Mouse (Mus musculus): ENCODE data around the gene Atp6v0d1. TPM values are rescaled to one million over a fixed set of nuclear protein-coding genes. Genes with fewer than 3 reads are reported as not detected.
"Not testable (repeated sequence)": the region's sequence is repeated elsewhere in the genome, so short reads cannot be mapped to it uniquely, and the experiment has no call there.

Gene Atp6v0d1
- total RNA-seq, 4 experiments from 2014 or later = 42.2 to 45.3 (median 44.1) TPM

DNA sequence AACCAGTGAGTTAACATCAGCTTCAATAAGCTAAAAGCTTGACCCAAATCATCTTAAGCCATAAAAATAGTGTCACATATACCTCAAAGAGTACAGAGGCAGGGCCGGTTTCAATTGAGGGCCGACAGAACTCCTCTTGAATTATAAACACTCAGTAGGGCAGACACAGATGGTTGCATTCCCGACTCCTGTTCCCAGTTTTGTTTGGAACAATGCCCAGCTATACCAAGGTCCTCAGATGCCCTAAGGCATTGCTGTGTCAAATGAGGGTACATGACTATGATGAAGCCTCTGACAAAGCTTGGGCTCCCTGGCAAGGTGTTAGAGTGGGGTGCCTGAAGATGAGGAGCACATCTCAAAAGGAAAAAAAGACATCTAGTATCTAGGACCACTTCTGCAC is 9.7 kb upstream of the Atp6v0d1 start:
- DNase-seq (ENCODE audit: low spot score in 2 of 2) = no peak

DNA sequence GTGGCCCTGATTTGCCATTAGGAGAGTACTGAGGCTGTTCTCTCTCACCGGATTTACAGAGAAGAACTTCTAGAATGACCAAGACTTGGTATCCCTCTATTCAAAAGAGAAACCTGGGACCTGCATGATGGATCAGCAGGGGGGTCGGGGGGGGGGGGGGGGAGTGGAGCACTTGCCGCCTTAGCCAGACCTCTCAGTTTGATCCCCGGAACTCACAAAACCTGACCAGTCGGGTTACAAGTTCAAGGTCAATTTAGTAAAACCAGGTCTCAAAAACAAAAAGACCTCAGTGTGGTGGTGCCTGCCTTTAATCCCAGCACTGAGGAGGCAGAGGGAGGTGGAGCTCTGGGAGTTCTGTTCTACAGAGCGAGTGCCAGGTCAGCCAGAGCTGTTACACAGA is 8.9 kb upstream of the Atp6v0d1 start:
- DNase-seq (ENCODE audit: low spot score in 2 of 2) = no peak

DNA sequence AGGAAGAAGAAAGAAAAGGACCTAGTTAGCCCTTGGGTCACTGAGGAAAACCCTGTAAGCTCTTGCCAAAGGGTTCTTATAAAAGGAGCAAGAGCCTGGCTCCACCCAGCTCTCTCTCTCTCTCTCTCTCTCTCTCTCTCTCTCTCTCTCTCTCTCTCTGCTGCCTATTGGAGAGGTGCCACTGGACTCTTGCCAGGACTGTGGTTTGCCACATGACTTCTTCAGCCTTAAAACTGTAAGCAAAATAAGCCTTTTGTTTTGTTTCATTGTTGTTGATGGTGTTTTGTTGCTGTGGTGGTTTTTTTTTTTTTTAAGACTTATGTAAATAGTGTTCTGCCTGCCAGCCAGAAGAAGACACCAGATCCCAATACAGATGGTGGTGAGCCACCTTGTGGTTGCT is 7.6 kb upstream of the Atp6v0d1 start:
- peak in 1 of 2 experiments; percentile 30 for DNase-seq (ENCODE audit: low spot score in 2 of 2)

DNA sequence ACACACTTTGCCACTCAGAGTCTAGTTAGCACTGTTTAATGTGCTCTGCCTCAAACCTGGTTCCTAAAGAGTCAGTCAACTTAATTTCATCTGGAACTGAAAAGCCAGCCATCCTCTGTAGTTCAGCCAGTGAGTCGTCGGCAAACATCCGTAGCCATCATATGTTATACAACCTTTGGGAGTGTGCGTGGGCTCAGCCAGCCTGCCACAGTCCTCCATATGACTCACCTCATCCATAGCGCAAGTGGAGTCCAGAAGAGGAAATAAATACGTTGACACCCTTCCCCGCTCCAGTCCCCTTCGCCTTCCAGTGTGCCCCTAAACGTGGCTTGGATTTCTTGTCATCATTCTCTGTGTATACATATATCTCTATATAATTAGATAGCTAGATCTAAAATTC is 6.0 kb upstream of the Atp6v0d1 start:
- DNase-seq (ENCODE audit: low spot score in 2 of 2) = no peak

GRCm38 (mm10) chr8:105566703-105567595 is 1.1 kb upstream of the Atp6v0d1 start:
- no peak for DNase-seq (ENCODE audit: low spot score in 2 of 2)

DNA sequence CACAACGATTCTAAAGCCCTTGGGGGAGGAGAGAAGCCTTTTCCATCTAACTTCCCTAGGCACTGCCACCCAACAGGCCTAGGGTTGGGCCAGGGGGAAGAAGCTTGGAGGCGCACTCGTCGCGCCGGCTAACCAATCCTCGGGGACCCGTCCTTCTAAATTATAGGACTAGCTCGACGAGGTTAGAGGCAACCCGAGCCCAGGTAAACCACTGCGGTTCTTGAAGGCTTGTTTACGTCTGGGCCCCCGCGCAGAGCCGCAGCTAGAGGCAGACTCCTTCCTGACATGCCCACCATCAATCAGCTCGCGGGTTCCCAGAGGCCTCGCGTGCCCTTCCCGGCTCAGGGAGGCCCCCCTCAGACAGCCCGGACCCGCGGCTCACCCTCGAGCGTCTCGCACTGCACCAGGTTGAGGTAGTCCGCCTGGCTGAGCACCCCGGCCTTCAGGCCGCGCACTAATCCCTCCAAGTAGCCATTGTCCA is 406 bp downstream of the Atp6v0d1 start:
- DNase-seq (ENCODE audit: low spot score in 2 of 2) = no peak

DNA sequence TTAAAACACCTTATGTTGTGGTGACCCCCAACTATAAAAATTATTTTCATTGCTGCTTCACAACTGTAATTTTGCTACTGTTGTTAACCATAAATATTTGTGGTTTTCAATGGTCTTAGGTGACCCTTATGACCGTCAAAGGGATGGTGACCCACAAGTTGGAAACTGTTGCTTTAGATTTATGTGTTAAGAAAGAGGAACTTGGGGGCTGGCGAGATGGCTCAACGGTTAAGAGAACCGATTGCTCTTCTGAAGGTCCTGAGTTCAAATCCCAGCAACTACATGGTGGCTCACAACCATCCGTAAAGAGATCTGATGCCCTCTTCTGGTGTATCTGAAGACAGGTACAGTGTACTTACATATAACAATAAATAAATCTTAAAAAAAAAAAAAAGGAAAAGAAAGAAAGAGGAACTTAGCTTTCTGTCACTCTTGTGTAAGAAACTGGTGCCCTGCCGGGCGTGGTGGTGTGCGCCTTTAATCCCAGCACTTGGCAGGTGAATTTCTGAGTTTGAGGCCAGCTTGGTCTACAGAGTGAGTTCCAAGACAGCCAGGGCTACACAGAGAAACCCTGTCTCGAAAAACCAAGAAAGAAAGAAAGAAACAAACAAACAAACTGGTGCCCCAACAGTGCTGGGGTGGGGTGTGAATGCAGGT is 1.1 kb downstream of the Atp6v0d1 start:
- not testable (repeated sequence) for DNase-seq (ENCODE audit: low spot score in 2 of 2)

GRCm38 (mm10) chr8:105563871-105564270 is 2.0 kb downstream of the Atp6v0d1 start:
- DNase-seq (ENCODE audit: low spot score in 2 of 2) = no peak

DNA sequence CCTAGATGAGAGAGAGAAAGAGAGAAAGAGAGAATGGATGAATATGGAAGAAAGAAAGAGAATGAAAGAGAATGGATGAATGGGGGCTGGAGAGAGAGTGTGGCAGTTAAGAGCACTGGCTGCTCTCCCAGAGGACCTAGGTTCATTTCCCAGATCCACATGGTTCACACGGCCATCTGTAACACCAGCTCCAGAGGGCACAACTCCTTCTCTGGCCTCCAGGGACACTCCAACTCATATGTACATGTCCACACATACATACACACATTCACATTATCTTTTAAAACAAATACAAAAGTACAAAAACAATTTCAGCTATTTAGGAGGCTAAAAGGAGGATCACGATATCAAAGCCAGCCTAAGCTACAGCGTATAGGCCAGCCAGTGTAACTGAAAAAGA is 3.0 kb downstream of the Atp6v0d1 start:
- no peak for DNase-seq (ENCODE audit: low spot score in 2 of 2)

DNA sequence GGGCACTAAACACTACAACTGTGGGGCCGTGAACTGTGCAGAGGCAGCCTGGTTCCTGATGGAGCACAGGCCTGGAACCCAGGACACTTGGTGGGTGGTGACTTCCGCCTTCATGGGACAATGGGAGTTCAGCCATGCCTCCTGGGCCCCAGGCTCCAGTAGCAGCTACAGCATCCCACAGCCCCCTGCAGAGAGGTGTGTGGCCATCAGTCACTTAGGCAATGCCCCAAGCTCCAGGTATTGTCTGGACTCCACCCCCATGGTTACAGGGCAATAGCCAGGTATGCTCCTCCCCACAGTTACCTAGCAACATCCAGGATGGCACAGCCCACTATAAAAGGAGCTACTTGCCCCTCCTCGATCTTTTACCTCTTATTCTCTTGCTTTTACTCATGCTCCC is 10.6 kb downstream of the Atp6v0d1 start:
- DNase-seq (ENCODE audit: low spot score in 2 of 2) = no peak

- peak; percentile 42 to 48 for DNase-seq (ENCODE audit: low spot score in 2 of 2)
These were observed 11.8 kb downstream of the Atp6v0d1 start for GRCm38 (mm10) chr8:105554087-105554486.

DNA sequence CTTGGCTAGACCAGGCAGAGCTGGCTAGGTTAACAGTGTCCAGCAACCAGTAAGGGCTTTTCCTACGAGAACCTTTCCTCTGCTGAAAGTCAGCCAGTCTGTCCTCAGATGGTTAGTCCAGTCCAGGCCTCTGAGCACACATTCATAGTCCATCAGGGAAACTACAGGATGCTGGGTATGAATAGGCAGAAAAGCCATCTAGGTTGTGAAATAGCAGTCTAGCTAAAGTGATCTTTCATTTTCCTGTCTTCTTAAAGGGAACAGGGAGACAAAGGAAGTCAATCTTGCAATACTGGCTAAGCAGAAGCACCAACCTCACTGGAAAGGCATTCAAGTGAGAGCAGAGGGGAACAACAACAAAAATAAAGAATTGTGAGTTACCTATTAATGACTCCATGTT is 13.0 kb downstream of the Atp6v0d1 start:
- DNase-seq (ENCODE audit: low spot score in 2 of 2) = no peak

GRCm38 (mm10) chr8:105552032-105552431 is 13.8 kb downstream of the Atp6v0d1 start:
- DNase-seq (ENCODE audit: low spot score in 2 of 2) = no peak

- no peak for DNase-seq (ENCODE audit: low spot score in 2 of 2)
These were observed 15.8 kb downstream of the Atp6v0d1 start for GRCm38 (mm10) chr8:105550083-105550482.

DNA sequence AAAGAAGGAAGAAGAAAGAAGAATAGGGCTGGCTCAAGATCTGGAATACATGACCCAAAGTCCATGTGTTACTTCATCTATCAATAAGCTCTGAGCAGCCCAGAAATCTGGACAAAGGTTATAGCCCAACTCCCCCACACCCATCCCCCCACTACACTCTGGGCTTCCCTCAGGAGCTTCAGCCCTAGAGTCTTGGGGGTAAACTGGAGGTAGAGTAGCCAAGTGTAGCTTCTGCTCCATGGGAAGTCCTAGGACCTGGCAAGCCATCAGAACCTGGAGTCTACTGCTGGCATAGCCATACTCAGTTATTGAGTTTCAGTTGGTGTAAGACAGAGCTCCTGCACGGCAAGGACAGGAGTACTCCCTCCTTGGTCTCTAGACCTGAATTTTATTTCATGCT is 16.3 kb downstream of the Atp6v0d1 start:
- no peak for DNase-seq (ENCODE audit: low spot score in 2 of 2)

DNA sequence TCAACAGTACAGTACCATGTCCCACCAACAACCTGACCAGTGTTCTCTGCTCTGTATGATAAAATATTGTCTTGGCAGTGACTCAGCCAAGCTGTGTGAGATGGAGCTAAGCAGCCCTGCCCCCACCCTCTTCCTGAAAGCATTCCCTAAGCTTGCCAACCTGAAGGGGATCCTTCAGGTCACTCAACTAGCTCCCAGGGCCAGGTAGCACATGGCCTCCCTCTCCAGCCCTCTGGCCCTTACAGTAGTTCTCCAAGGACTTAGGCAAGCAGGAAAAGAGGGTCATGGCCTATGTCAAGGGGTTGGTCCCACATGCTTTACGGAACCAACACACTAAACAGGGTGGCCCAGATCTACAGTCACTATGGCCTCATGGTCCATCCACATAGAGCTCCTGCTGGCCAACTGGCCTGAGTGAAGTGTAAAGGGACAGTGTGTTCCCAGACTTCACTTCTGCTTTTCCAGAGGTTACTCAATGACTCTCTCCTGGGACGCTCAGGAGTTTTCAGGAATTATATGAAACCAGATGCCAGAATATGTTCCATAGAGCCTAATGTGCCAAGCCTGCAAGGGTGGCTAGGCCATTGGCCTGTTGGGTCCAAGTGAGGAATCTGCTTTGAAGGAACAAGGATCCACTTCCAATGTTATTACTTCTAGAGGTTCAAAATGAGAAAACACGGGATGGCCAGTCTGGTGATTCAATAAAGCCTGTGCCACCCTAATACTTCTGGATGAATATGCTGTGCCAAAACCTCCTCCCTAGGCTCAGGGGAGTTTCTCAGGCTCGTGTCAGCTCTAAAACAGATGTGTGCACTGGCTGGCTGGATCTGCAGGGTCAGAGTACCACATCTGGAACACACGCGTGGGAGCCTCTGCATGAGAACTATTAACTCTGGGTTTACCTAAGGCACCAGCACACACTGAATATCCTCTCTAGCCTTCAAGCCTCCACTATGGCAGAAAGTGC is 19.2 kb downstream of the Atp6v0d1 start:
- peak in 1 of 2 experiments; percentile 37 for DNase-seq (ENCODE audit: low spot score in 2 of 2)

- no peak for DNase-seq (ENCODE audit: low spot score in 2 of 2)
These were observed 20.6 kb downstream of the Atp6v0d1 start for GRCm38 (mm10) chr8:105545249-105545648.

DNA sequence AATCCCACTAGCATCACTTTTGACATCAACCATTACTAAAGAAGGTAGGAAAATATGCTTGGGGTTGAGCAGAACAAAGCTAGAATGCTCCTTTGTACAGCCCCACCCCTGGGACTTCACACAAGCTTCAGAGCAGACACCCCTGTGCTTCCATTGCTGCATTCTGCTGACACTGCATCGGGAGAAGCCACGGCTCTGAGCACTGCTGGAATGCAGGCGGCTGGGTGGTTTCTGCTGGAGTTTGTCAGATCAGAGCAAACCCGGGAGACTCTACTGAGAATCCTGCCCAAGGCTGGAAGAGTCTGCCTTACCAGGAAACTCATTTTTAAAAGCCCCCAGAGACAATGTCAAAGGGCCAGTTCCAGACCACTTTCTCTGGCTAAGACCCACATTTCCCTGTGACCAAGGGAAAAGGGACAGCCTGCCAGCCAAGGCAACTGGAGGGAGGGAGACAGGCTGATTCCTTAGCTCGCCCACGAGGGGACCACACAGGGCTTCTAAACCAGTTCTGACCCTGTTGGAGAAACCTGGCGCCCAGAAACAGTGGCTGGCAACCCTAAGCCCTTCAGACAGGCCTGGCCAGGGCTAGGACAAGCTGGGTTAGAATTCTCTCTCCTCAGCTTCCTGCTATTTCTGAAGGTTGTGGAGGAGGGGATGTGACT is 21.2 kb downstream of the Atp6v0d1 start:
- peak in 1 of 2 experiments; percentile 37 for DNase-seq (ENCODE audit: low spot score in 2 of 2)

GRCm38 (mm10) chr8:105543703-105544102 is 22.1 kb downstream of the Atp6v0d1 start:
- no peak for DNase-seq (ENCODE audit: low spot score in 2 of 2)

GRCm38 (mm10) chr8:105542808-105543207 is 23.0 kb downstream of the Atp6v0d1 start:
- DNase-seq (ENCODE audit: low spot score in 2 of 2) = no peak
